Mouse (Mus musculus) lung, postnatal 4 days (tissue): Measurements from ENCODE around the gene Mycl.

ENCODE experiments used
- DNase-seq, 2 experiments: peaks; one replicate each; pipeline ENCODE4 v3.0.0; 2021

Mycl gene

DNA sequence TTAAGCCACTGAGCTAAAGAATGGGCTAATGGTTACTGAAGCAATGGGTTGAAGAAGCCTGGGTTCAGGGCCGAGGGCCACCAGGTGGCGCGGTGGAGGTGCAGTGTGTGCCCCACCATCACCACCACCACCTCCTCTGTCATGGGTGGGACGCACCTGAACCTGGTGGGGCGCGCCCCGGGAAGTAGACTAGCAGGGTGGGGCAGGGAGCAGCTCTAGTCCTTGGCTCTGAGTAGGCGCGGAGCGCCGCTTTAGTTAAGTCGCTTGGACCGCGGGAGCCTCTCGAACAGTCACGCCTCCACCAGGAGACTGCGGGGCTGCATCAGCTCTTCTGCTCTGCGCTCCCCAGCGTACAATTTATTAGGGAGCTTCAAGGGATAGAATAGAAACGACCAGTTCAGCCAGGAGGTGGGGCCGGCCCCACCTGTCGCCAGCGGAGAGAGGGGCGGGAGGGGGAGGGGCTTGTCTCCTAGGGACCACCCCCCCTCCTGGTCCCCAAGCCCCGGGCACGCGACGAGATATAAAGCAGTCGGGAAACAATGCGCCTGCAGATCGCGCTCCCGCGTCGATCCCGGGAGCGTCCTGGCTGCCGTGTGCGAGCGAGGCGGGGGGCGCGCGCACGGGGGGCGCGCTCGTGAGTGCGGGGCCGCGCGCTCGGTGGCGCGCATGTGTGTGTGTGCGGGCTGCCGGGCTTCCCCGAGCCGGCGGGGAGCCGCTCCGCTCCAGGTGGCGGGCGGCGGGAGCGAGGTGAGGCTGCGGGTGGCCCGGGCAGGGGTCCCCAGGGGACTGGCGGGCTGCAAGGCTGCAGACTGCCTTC is at the start of gene Mycl:
TSS of gene Mycl (plus strand) at position 249 of the 817 bp plus-strand sequence.
- peak; percentile 81 to 86 for DNase-seq

DNA sequence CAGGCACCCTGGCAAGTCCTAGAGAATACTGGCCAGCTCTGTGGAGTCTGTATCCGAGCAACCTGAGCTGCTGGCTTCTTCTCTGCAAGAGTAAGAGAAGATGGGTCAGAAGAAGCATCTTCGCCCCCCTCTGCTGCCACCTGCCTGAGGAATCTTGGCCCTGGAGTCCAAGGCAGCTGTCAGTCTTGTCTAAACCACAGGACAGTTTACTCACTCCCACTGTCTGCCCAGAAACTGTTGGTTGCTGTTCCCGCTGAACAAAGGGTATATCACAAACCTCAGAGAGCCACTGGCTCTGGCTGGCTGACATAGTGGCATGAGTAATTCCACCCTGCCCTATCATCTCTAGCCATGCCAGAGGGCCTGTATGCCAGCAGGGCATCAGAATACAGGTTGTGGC is 48.2 kb upstream of the Mycl start:
- no peak for DNase-seq

DNA sequence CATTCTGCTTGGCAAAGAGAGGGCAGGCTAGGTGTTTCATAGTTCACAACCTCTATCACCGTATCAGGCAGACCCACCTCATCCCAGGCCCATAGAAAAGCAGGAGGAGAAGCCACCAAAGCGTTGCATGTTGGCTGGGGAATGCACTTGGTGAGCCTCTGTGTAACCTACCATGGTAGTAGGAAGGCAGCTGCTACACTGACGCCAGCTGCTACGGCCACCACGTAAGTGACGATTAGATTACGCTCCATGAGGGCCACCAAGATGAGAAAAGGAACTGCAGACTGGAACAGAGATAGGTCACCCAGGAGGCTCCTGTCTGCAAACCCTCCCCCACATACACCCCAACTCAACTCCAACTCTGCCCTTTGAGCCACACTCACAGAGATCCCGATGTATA is 46.4 kb upstream of the Mycl start:
- no peak for DNase-seq

DNA sequence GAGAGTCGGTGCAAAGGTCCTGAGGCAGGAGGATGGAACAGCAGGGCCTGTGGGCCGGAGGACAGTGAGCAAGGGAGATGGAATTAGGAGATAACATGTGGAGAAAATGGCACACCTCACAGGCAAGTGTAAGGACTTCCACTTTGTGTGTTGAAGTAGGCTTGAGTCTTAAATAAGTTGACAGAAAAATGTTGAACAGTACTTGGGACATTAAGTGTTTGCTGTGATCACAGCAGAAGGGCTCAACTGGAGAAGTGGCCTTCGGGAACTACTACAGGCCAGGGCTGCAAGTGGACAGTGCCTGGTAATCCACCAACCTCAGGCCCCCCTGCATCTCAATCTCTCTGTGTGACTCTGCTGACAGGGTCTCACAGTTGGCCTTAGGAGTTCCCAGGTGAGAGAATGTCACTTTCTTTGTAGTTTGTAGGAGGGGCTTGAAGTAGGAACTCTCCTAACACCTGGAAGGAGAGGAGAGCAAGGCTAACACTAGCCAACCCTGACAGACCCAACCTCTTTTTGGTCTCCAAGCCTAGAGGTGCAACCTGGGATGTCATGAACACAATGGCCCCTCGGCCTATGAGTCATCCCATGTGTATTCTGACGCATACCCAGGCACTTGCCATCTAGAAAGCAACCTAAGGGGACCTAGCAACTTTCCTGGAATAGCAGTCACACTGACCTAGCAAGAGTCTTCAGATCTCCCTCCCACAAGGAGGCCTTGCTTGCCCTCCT is 40.6 kb upstream of the Mycl start:
- DNase-seq, result peak in 1 of 2 experiments; percentile 25

DNA sequence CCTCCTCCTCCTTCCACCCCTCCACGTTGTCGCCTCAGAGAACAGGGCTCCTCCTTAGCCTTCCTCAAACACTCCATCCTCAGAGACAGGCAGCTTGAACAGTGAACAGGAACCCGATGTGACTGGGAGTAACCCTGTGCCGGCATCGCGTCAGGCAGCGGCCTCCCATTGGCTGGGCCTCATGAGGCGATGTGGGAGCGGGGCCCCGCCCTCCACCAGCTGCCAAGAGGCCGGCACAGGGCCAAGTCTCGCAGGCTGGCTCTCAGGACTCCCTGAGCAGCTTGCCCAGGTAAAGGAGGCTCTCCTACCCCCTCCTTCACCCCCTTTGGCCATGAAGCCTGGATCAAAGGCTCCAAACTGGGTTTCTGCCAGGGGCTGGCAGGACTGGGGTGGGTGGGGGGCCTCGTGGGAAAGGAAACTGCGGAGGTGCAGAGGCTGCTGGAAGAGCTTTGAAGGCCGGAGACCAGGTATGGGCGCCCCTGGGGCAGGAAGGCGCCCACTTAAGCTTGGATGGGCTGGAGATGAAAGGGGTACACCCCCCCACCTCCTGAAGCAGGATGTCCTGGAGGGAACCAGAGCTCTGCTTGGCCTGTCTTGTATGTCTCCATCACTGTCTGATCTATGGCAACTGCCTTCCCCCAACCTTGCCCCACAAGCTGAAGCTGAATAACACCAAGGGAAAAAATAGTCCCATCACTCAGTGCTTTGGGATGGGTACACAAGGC is 39.9 kb upstream of the Mycl start:
- peak; percentile 91 to 95 for DNase-seq

DNA sequence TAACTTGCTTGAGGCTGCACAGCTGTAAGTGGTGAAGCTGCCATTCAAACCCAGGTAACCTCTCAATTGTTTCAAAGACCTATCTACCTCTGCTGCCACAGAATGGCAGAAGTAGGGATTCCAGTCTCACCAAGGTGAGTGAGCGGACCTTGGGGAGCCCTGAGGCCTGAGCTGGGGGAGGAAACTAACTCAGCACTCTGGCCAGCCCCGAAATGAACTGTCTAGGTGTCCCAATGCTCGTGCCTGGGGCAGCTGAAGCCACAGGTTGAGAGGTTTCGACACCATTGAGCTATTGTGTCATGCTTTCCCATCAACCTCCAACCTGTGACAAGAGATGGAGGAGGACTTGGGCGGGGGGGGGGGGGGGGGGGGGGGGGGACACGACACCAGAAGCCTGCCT is 39.2 kb upstream of the Mycl start:
- no peak for DNase-seq

DNA sequence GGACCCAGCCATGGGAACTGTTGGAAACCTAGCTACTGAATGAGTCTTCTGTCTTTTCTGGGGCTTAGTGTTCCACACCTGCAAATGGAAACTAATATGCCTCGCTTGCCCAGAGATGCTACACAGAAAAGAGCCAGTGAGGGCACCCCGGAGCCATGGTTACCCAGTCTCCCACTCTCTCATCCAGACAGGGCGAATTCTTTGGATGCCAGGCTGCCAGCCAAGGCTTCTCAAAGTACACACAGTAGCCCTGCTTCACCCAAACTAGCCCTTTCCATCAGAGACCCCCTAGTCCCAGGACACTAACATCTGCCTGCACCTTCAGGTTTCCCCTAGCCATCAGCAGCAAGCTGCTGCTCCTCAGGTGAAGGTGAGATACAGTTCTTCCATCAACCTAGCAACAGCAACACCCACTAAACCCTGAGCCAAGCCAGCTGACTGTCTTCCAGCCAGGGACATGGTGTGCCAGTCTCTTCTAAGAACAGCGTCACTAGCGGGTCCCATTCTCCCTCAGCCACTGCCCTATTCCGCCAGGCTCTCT is 36.9 kb upstream of the Mycl start:
- no peak for DNase-seq

DNA sequence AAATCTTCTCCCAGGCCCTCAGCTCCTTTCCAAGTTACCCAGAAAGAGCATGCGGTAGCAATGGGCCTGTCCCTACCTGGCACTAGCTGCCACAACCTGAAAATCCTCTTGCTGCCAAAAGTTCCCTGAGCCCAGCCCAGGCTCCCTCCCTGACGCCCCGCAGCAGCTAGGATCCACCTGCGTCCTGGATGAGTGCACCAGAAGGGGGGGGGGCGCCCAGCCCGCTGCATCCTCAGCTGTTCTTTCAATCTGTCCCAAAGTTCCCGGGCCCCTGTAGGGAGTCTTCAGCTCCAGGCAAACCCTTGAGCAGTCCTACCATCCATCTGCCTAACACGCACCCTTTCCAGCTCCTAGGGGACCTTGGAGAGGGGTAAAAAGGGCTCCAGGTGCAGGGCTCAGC is 35.6 kb upstream of the Mycl start:
- DNase-seq, result no peak

DNA sequence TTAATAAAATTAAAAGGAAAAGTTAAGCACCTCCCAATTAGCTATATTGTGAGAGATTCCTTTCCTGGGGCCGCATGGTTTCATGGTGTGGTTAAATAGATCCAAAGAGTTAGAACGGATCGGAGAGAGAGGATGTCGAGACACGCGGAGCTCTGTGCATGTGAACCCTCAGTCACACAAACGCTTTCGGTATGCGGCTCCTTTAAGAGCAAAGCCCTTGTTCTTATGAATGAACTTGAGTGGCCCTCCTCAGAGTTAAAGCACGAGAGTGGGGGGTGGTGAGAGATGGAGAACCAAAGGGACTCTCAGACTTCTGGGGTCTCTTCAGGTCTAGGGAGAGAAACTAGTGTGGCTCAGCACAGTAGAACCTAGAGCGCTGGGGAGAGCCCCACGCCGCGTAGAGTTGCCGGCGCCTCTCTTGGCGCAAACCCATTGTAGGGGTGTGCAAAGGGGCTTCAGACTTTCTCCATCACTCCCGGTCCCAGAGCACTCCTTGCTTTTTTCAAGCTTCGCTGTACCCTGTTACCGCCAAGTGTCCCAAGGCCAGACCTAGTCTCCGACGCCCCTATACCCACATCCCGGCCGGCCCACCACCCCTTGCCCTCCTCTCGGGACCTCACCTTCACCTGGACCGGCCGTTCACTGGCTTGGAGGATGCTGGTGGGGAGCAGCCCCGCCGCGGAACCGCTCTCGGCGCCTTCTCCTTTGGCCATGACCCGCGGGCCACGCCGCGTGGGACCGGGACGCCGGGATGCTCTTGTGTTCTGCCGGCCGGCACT is 34.9 kb upstream of the Mycl start:
- no peak for DNase-seq

DNA sequence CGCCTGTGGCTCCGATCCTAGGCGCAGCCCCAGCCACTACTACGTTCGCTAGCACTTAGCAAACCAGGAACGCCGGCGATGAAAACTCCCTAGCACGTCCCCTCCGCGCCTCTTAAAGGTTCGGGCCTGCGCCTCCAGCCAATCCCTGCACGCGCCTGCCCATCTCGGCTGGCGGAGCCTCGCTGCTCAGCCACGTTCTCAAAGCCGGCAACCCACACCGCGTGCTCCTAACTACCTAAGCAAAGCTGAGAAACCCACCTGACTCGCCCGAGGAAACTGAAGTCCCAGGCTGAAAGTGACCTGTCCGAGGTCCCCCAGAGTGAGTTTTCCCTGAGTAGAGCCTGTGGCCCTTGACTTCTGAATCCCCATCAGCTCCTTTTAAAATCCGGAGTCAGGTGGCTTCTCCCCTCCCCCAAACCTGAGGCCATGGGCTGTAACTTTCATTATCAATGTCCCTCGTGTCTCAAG is 34.3 kb upstream of the Mycl start, which contains the start of gene Mfsd2a:
TSS of gene Mfsd2a (minus strand) at position 89 of the 468 bp plus-strand sequence.
- peak; percentile 54 to 63 for DNase-seq

DNA sequence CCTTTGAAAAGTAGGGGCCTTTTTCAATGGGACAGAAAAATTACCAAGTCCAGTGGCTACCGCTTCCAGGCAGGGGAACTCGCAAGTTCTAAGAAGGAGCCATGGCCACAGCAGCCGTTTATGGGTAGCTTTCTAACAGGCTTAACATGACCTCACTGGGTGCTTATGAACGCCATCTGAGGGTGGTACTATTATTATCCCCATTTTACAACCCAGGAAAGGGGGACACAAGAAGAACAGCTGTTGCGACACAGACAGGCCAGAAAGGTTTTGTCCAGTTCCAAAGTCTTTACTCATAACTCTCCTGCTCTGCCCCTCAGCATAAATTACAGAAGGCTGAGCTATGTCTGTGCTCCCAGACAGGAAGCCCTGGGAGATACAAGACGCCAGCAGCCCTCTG is 33.9 kb upstream of the Mycl start:
- DNase-seq, result no peak

DNA sequence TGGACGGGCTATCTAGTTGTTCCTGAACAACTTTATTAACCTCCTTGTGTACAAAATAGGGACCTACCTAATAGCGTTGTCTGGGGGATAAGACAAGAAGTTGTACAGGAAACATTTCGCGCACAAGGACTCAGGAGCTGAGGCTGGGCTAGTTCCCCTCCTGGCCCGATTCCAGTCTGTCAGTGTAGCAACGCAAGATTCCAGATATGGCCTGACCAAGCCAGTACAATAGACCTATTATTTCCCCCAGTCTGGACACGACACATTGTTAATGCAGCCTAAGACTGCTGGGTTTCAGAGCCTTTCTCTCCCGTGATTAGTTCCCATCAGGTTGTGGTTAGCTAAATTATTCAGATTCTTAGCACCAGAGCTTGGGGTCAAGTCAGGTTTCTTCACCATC is 32.7 kb upstream of the Mycl start:
- DNase-seq, result no peak

DNA sequence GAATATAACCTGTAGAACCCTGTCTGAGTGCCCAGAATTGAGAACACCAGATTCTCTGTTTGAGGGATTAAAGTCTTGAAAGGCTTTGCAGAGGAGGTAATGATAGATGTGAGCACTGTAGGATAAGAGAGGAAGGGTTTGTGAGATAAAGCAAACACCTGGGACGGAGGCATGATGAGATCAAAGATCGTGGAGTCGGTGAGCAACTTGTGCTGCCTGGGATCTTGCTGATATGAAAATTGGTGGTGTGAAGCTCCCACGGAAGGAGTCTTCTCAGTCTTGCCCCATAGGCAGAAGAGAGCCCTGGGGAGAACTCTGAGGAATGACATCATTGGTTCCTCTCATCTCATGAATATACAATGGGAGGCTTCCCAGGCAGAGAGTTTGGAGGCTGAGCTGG is 27.3 kb upstream of the Mycl start:
- no peak for DNase-seq

DNA sequence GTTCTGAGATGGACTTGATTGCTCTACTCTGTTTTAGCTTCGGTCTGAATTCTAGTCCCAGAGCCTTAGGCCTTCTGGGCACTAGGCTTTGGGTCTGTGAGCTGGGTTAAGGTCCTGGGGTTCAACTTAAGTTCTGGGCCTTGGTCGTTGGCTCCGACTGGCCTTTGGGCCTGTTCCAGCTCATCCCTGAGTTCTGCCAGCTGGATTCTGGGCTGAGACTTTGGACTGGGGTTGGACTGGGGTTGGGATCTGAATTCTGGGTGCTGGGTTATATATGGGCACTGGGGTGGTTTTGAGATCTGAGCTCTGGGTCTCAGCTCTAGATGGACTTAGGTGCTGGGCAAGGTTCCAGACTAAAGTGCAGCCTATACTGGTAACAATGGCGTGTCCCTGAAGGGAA is 24.3 kb upstream of the Mycl start:
- DNase-seq, result no peak

DNA sequence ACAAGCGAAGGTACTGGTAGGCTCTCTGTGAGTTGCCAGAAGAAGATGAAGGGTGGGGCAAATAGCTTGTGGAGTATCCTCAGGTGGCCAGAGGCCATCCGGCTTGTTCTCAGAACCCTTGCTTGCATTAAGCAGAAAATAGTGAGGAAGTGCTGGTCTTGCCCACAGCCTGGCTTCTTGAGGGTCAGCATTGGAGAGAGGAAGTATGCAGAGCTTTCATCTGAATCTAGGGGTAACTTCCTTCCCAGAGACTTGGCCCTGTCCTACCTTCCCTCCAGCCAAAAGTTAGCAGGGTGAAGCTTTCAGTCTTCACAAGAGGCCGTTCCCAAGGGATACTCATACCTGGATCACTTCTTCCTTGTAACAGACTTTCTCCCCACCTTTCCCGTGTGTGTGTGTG is 23.8 kb upstream of the Mycl start:
- DNase-seq, result no peak

DNA sequence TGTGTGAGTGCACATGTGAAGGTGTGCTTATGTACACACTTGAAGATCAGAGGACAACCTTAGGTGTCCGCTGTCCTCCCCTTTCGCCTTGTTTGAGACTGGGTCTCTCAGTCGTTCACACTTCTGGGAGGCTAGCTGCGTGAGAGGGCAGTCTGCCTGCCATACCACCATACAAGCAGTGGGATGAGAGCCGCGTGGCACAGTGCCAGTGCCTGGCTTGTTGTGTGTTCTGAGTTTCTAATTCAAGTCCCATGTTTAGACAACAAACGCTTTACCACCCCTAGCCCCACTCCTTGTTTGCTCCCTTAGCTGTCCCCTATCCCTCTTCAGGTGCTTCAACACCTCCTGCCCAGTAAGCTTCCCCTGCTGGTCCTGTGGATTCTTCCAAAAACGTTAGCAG is 23.4 kb upstream of the Mycl start:
- DNase-seq, result no peak

DNA sequence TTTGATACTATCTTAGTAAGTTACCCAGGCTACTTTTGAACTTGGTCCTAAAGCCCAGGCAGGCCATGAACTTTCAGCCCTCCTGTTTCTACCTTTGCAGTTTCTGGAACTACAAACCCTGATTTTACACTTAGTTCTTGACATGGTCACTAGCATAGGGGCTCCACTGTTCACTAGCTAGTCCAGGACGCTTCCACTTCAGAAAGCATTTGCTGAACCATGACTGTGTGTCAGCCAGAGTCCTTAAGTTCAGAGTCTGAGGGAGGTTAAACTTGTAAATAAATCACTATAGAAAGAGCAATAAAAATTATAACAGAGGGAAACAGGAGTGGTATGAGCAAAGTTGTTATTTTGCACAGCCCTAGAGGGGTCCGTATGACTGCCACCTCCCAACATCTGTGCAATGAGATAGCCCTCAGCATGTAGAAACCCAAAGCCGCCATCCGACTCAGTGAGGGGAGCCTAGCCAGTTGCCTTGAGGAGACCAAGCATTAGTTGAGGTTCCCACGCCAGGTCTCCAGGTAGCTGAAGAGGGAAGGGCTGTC is 20.4 kb upstream of the Mycl start:
- DNase-seq, result no peak

DNA sequence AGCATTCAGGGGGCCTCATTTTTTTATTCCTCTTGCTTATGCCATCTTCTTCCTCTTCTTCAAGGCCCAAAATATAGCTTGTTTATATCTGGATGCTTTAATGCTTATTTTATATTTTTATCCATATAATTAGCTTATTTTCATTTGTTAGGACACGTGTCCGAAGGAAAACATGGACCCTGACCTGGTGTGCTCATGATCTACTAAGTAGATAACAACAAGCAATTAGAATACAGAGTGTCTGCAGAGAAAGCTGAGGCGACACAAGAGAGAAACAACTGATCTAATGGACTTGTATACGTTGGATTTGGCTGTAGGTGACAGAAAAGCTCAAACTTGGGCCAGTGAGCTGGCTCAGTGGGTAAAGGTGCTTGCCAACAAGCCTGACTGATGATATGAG is 18.6 kb upstream of the Mycl start:
- no peak for DNase-seq

DNA sequence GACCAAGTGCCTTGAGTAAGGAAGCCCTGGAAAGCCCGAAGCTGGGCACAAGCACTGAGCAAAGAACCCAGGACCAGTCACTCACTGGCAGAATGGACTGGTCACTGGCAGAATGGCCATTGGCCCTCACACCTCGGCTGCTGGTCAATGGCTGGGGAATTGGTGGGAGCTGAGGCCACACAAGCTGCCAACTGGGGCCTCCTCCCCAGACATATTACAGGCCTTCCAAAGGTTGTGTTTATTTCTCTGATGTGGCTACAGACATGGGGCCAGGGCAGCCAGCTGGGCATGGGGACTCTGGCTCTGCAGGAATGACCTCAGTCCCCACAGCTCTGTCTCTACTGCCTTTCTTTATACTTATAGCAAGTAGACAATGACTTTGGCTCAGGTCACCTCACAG is 16.6 kb upstream of the Mycl start:
- no peak for DNase-seq

DNA sequence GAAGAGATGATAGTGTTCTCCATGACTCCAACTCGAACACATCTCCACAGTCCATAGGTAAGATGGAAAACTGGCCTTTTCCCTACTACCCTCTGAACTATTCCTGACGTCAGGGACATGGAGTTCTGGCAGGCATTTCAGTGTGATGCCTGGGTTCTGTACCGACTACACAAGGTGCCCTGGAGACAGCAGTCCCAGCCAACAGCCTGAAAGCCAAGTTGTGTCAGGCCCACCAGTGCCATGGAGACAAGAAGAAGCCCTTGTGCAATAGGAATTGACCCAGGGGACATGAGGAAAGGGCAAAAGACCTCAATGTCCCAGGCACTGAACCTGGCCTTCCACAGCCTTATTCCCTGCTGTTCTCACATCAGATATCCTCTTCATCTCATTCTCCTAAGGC is 15.6 kb upstream of the Mycl start:
- DNase-seq, result no peak

DNA sequence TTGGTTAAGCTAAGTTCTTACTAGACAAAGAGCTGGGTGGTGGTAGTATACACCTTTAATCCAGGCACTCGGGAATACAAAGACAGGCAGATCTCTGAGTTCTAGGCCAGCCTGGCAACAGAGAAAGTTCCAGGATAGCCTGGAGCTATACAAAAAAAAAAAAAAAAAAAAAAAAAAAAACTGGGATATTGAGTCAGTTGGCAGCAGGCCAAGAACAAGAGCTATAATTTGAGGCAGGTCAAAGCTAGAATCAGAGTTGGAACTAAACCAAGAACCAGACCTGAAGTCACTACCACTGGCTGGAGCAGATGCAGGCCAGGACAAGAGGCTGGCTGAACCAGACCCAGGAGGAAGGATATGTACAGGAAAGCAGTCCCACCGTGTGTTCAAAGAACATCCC is 14.8 kb upstream of the Mycl start:
- DNase-seq, result no peak

DNA sequence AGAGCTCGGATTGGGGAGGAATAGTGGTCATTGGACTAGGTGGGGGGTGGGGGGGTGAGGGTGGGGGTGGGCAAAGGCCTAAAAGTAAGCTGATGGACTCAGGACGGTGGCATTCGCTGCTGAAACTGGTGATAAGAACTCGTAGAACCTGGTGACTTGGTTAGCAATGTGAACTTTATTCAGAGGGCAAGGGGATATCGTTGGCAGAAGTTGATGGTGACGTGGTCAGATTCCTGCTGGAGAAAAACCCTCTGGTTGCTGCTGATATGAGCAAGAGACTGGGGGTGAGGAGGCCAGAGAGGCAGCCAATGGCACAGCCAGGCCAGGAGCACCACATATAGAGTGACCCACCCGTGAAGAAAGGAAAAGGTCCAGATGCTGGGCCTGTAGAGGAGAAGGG is 14.2 kb upstream of the Mycl start:
- no peak for DNase-seq
